Mouse (Mus musculus) kidney, adult 2 months (tissue): ENCODE data around the gene Adamtsl3. TPM values are rescaled to one million over a fixed set of nuclear protein-coding genes. Genes with fewer than 3 reads are reported as not detected.

Source experiments
- DNase-seq: peaks from one replicate; pipeline ENCODE4 v3.0.0; 2021
- H3K27ac ChIP-seq: fragments of 200-500 bp; 2 replicates; pipeline ENCODE4 v1.5.1; 2012; ENCODE audit warnings: low read depth, low read length, control low read depth, inconsistent platforms; ENCODE audit not compliant: insufficient read depth
- H3K27me3 ChIP-seq: fragments of 200-500 bp; replicated peaks from 2 replicates; pipeline ENCODE4 v1.6.1; 2012; ENCODE audit warnings: mild to moderate bottlenecking, moderate library complexity, low read length, inconsistent platforms; ENCODE audit not compliant: control insufficient read depth, insufficient read depth
- H3K36me3 ChIP-seq: fragments of 200-500 bp; 2 replicates; pipeline ENCODE4 v1.6.1; 2012; ENCODE audit warnings: mild to moderate bottlenecking, moderate library complexity, low read length, inconsistent platforms; ENCODE audit not compliant: control insufficient read depth, insufficient read depth
- H3K4me1 ChIP-seq: fragments of 200-500 bp; 2 replicates; pipeline ENCODE4 v1.6.1; 2011; ENCODE audit warnings: low read length; ENCODE audit not compliant: control insufficient read depth, insufficient read depth
- H3K4me3 ChIP-seq: fragments of 200-500 bp; 2 replicates; pipeline ENCODE4 v1.5.1; 2011; ENCODE audit warnings: mild to moderate bottlenecking, low read depth, low read length, control low read depth; ENCODE audit not compliant: insufficient read depth
- CTCF ChIP-seq: fragments of 200-500 bp; conservative IDR thresholded peaks from 2 replicates; pipeline ENCODE4 v1.5.1; 2011; ENCODE audit warnings: low read depth, mild to moderate bottlenecking, control low read depth, low read length, moderate library complexity, mixed read lengths; ENCODE audit not compliant: insufficient read depth, insufficient read length
- POLR2A ChIP-seq: fragments of 200-500 bp; IDR thresholded peaks from one replicate; pipeline ENCODE4 v1.6.1; 2011; ENCODE audit warnings: low read depth, low read length, control low read depth
- WGBS: fragments of 180-500 bp; shearing (Covaris S2); methylation state at CpG from one replicate; pipeline ENCODE4 v1.1.7; 2018; 5-methylcytosine and 5-hydroxymethylcytosine counted together
- polyA plus RNA-seq: library from polyadenylated mRNA; depleted of rRNA; stranded (reverse); fragments of >200 nt; gene quantifications from 2 replicates; pipeline ENCODE4 v1.2.3, GENCODE M21; 2012

The Adamtsl3 gene
- polyA plus RNA-seq, 1 experiment, result 0.41 TPM

DNA sequence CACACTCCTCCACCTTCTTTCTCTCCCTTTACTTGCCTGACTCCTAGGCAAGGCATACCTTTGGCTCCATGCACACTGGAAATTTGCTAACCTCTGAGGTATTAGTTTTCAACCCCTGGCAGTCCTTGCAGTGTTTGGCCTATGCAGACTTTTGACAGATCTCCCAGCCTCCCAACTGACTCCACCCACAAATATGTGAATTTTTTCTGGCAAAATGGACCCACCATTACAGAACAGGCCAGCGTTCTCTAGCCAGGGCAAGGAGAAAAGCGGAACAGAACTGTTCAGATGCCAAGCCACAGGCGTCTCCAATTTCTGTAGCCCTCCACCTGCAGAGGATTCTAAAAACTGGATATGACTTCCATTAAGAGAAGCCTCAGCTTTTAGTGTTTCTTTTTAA is 244.5 kb downstream of the Adamtsl3 start:
- Histone ChIP-seq H3K27ac (no peak overlapping the region), H3K4me1 (no peaks in the 10 kb centered on the region), H3K36me3 (no peaks in the 10 kb centered on the region), H3K27me3 (no peaks in the 10 kb centered on the region), H3K4me3 (no peak overlapping the region)
- WGBS, result 78% methylated on average over 3 of the region's 3 CpGs
- TF ChIP-seq POLR2A (no peak), CTCF (no peak)
- no peak for DNase-seq

DNA sequence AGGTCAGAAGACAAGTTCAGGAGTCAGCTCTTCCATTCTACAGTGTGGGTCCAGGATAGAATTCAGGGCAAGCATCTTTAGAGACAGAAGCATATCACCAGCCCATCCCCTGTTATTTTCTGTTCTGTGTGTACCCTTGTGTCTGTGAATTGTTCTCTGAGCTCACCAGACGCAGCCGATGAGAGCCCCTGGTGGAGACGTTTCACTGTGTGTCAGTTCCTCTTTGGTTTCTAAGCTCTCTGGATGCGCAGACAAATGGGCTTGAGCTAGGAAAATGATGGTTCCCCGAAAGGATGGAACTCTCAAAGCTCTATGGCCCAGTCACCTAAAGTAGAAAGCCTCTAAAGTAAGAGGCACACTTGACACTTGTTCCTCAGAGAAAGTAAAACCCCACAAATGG is 246.3 kb downstream of the Adamtsl3 start:
- H3K27ac ChIP-seq, result no peak overlapping the region
- H3K4me1 ChIP-seq, result no peaks in the 10 kb centered on the region
- no peak for TF ChIP-seq CTCF
- TF ChIP-seq POLR2A, result no peak
- 75% methylated on average over 5 of the region's 5 CpGs for WGBS
- DNase-seq, result no peak
- H3K4me3 ChIP-seq, result no peak overlapping the region
- no peaks in the 10 kb centered on the region for H3K27me3 ChIP-seq
- no peaks in the 10 kb centered on the region for H3K36me3 ChIP-seq

DNA sequence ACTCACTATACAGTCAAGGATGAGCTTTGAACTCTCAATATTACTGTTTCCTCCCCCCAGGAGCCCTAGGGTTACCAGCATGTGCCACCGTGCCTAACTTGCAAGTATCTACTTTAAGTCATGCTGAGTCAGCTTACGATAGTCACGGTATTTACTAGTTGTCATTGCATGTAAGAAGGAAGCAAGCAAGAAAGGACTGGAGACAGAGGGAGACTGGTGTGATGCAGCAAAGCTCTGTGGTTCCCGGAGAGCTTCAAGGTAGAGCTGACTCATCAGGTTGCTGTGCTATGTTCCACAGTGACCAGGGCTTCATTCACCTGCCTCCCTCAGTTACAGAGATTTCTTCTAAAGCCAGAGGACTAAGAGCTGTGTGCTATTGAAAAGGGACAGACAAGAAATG is 247.0 kb downstream of the Adamtsl3 start:
- Histone ChIP-seq H3K4me1 (no peaks in the 10 kb centered on the region), H3K27me3 (no peaks in the 10 kb centered on the region), H3K36me3 (no peaks in the 10 kb centered on the region), H3K27ac (no peak overlapping the region), H3K4me3 (no peak overlapping the region)
- no peak for DNase-seq
- TF ChIP-seq CTCF (no peak), POLR2A (no peak)
- WGBS, result 83% methylated on average over 4 of the region's 4 CpGs

DNA sequence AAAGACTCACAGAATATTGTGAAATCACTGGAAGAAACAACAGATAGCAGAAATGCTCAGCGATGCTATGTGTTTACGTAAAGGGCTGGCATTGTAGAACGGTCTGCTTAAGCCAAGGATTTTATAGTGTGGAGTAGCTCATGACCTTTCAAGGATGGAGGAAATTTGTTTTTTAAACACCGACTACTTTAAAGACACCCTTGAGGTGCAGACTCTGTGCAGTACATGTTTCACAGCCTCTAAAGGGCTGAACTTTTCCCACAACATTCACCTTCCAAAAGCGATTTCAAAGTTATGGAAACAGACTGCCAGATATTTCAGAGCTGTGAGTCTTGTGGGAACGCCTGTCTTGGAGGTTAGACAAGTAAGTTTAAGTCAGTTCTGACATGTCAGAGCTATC is 255.4 kb downstream of the Adamtsl3 start:
- no peaks in the 10 kb centered on the region for H3K27me3 ChIP-seq
- no peaks in the 10 kb centered on the region for H3K4me1 ChIP-seq
- TF ChIP-seq POLR2A (no peak), CTCF (no peak)
- H3K27ac ChIP-seq, result no peak overlapping the region
- no peak overlapping the region for H3K4me3 ChIP-seq
- no peaks in the 10 kb centered on the region for H3K36me3 ChIP-seq
- DNase-seq, result no peak
- WGBS, result 73% methylated on average over 6 of the region's 6 CpGs

DNA sequence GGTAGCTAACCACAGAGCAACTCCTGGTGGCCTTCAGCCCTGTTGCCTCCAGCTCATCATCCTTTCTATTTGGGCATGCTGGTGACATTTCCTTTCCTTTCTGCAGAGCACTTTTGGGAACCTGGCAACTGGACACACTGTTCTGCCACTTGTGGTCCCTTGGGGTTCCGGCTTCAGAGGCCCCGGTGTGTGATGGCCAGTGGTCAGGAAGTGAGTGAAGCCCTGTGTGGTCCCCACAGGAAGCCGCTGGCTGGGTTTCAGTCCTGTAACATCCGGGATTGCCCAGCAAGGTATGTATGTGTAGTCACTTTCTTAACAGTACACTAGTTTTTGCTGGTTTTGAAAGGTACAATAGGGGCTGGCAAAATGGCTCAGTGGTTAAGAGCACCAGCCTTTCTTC is 266.5 kb downstream of the Adamtsl3 start:
- 74% methylated on average over 4 of the region's 4 CpGs for WGBS
- no peak overlapping the region for H3K4me3 ChIP-seq
- TF ChIP-seq POLR2A (no peak), CTCF (no peak)
- H3K27ac ChIP-seq, result no peak overlapping the region
- no peaks in the 10 kb centered on the region for H3K36me3 ChIP-seq
- H3K4me1 ChIP-seq, result no peaks in the 10 kb centered on the region
- no peak for DNase-seq
- H3K27me3 ChIP-seq, result no peaks in the 10 kb centered on the region

DNA sequence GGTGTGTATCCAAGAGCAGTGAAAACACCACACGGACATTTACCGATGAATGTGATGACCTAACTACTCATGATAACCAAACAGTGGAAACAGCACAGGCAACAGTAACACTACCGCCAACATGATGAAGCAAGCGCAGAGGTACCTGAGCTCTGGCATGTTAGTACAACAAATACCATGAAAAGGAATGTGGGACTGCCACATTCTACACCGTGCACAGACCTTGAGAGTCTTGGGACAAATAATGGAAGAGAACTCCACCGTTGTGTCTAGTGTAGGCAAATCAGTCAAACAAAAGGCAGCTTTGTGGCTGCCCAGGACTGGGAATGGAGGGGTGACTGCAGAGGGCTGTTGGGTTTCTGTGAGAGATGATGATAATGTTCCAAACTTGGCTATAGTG is 269.9 kb downstream of the Adamtsl3 start:
- no peak for DNase-seq
- no peak overlapping the region for H3K27ac ChIP-seq
- no peak for TF ChIP-seq POLR2A
- TF ChIP-seq CTCF, result no peak
- WGBS, result 84% methylated on average over 6 of the region's 6 CpGs
- no peak overlapping the region for H3K4me3 ChIP-seq
- H3K27me3 ChIP-seq, result no peaks in the 10 kb centered on the region
- no peaks in the 10 kb centered on the region for H3K4me1 ChIP-seq
- H3K36me3 ChIP-seq, result no peaks in the 10 kb centered on the region

DNA sequence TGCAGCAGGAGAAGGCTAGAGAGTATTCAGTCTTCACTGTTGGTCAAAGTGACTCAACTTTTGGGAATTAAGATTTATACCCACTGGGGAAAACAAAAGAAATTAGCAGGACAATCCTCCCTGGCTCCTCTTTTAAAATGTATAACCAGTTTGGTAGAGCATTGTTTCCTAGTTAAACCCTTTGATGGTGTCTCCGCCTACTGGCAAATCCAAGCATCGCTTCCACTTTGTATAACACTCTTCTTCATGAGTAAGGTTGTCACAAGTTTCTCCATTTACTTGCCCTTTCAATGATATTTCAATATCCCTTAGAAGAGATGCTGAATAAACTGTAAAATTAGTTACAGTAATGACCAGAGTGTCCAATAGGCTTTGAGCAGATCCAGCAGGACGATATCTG is 274.1 kb downstream of the Adamtsl3 start:
- no peak for DNase-seq
- Histone ChIP-seq H3K4me1 (no peaks in the 10 kb centered on the region), H3K27ac (no peak overlapping the region), H3K36me3 (no peaks in the 10 kb centered on the region), H3K27me3 (no peaks in the 10 kb centered on the region), H3K4me3 (no peak overlapping the region)
- 67% methylated on average over 3 of the region's 3 CpGs for WGBS
- TF ChIP-seq POLR2A, result no peak
- TF ChIP-seq CTCF, result no peak

DNA sequence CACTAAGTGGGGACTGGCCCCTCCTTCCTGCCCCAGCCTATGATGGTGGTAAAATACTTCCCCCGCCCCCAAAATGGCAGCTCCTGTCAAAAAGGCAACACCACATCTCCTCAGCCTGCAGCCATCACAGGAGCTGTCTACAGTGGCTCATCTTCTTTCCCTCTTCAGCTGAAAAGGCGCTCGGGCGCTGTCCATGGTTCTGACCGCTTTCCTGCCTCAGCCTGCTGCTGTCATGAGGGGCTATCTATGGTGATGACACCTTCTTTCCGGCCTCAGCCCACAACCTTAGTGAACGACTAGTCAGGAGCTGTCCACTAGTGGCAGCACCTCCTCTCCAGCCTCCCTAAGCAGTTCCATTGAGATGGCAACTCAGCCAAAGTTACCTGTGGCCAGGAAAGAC is 289.8 kb downstream of the Adamtsl3 start:
- H3K27ac ChIP-seq, result no peak overlapping the region
- DNase-seq, result peak; percentile 10
- no peaks in the 10 kb centered on the region for H3K36me3 ChIP-seq
- WGBS, result 18% methylated on average over 7 of the region's 7 CpGs
- no peak overlapping the region for H3K4me3 ChIP-seq
- no peaks in the 10 kb centered on the region for H3K4me1 ChIP-seq
- TF ChIP-seq POLR2A (no peak), CTCF (no peak)
- H3K27me3 ChIP-seq, result no peaks in the 10 kb centered on the region
